ENCODE assay signal across 8 mouse cellular contexts in the genomic region with DNA sequence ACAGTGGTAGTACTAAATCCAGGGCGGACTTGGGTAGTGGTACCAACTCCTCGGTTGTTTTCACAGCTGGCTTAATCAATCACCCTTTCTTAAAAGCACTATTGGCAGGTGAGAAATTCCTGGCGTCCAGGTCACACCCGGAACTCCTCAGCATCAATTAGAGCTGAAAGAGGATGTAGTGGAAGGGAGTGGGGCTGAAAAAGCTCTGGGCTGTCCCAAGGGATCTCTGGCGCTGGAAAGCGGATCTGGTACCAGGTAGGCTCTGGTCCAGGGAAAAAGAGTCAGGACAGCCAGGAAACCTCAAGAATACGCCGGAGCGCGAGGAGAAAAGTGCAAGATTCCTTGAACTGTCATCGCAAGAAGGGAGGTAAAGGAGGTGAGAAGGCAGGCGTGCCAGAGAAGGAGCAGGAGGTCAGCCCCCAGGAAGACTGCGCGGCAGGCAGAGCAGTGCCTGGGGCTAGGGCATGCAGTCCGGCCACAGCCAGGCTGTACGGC. TPM values are rescaled to one million over a fixed set of nuclear protein-coding genes. Genes with fewer than 3 reads are reported as not detected.
DNase-seq lines count a peak whose midpoint lies in the region; ATAC-seq and TF ChIP-seq lines count a peak whose summit lies in the region.

No protein-coding gene starts in this region.

- H3K9ac ChIP-seq in heart, embryonic 13.5 days = peak overlapping the region; percentile 92
- peak overlapping the region; percentile 77 for H3K9ac ChIP-seq in limb, embryonic 14.5 days (ENCODE audit: low read depth, low read length, severe bottlenecking)

- no peak for TF ChIP-seq POLR2A in limb, embryonic 14.5 days (IDR thresholded peaks at IDR 0.05; ENCODE audit: borderline replicate concordance, extremely low read depth, insufficient read depth, insufficient read length)
- no peak for TF ChIP-seq POLR2A in small intestine, adult 2 months (IDR thresholded peaks at IDR 0.05; ENCODE audit: low read depth, low read length)

- TF ChIP-seq CTCF in small intestine, adult 2 months (IDR thresholded peaks at IDR 0.05; ENCODE audit: extremely low read depth, insufficient read length, insufficient replicate concordance, low read depth, low read length) = no peak

- H3K27me3 ChIP-seq in heart, embryonic 13.5 days (replicated peaks) = 0 out of 2 replicates have a peak, but pooled peaks cover 4% of the 10 kb centered on the region
- no peaks in the 10 kb centered on the region for H3K27me3 ChIP-seq in limb, embryonic 14.5 days (ENCODE audit: control insufficient read depth, insufficient read depth, low read length)
- H3K27me3 ChIP-seq in small intestine, adult 2 months (ENCODE audit: control insufficient read depth, insufficient read depth, low read length) = peaks cover 11% of the 10 kb centered on the region

- DNase-seq in adrenal gland, postnatal 10 days = peak; percentile 57
- DNase-seq in adrenal gland, postnatal 4 days (ENCODE audit: low spot score in 2 of 2) = no peak
- DNase-seq in ovary, adult 18-20 months (ENCODE audit: low spot score) = peak; percentile 6
- no peak for DNase-seq in ovary, postnatal 36 days (ENCODE audit: low spot score)
- DNase-seq in limb, embryonic 14.5 days (ENCODE audit: low spot score) = peak; percentile 42
- DNase-seq in frontal cortex, postnatal 10 days (ENCODE audit: low spot score in 2 of 2) = no peak

- H3K27ac ChIP-seq in heart, embryonic 13.5 days (replicated peaks) = peak overlapping the region; percentile 87
- H3K27ac ChIP-seq in limb, embryonic 14.5 days (replicated peaks; ENCODE audit: low read depth, low read length) = peak overlapping the region; percentile 72
- peak overlapping the region; percentile 21; the same call in 1 of the 2 replicates for H3K27ac ChIP-seq in small intestine, adult 2 months (ENCODE audit: insufficient read depth, low read depth, low read length)

- peaks cover 22% of the 10 kb centered on the region for H3K4me1 ChIP-seq in heart, embryonic 13.5 days
- H3K4me1 ChIP-seq in limb, embryonic 14.5 days (ENCODE audit: control insufficient read depth, insufficient read depth, low read length) = peaks cover 7% of the 10 kb centered on the region; the same call in 1 of the 2 replicates
- H3K4me1 ChIP-seq in small intestine, adult 2 months (ENCODE audit: control insufficient read depth, insufficient read depth, insufficient read length, low read length) = peaks cover 3% of the 10 kb centered on the region; the same call in 1 of the 2 replicates

- 1% methylated on average over 16 of the region's 16 CpGs for WGBS in heart, embryonic 13.5 days
- 0% methylated on average over 15 of the region's 16 CpGs for WGBS in limb, embryonic 14.5 days
- 2% methylated on average over 16 of the region's 16 CpGs for WGBS in small intestine, adult 2 months

- peak overlapping the region; percentile 84 for H3K4me2 ChIP-seq in heart, embryonic 13.5 days
- peak overlapping the region; percentile 94 for H3K4me2 ChIP-seq in limb, embryonic 14.5 days (replicated peaks; ENCODE audit: low read depth, low read length, severe bottlenecking)

- peak; percentile 46; the same call in 1 of the 2 replicates for ATAC-seq in heart, embryonic 13.5 days (ENCODE audit: extremely low read depth, insufficient number of reproducible peaks, low FRiP score, low TSS enrichment)
- no peak; the same call in 1 of the 2 replicates for ATAC-seq in limb, embryonic 14.5 days (ENCODE audit: low FRiP score, low read depth)

- peak overlapping the region; percentile 90 for H3K4me3 ChIP-seq in heart, embryonic 13.5 days
- peak overlapping the region; percentile 83 for H3K4me3 ChIP-seq in limb, embryonic 14.5 days (replicated peaks; ENCODE audit: low read length)
- H3K4me3 ChIP-seq in small intestine, adult 2 months (ENCODE audit: low read depth, low read length) = peak overlapping the region; percentile 81

- H3K36me3 ChIP-seq in heart, embryonic 13.5 days = no peaks in the 10 kb centered on the region
- no peaks in the 10 kb centered on the region for H3K36me3 ChIP-seq in limb, embryonic 14.5 days (ENCODE audit: control insufficient read depth, insufficient read depth, low read length)
- H3K36me3 ChIP-seq in small intestine, adult 2 months (ENCODE audit: control insufficient read depth, insufficient read depth, low read length) = no peaks in the 10 kb centered on the region

- no peaks in the 10 kb centered on the region for H3K9me3 ChIP-seq in heart, embryonic 13.5 days
- no peaks in the 10 kb centered on the region for H3K9me3 ChIP-seq in limb, embryonic 14.5 days (ENCODE audit: control insufficient read depth, low read length)

RNA-seq across cellular contexts. Expression of a gene that starts 0.7 kb away (rescaled TPM):
- 10 to 100 TPM; 10.0 to 13.1 TPM for total RNA-seq in adrenal gland, postnatal 10 days (2021)
- 10 to 100 TPM; 19.0 to 20.2 TPM for total RNA-seq in adrenal gland, postnatal 4 days (2021)
- polyA plus RNA-seq in heart, embryonic 13.5 days (2015; fragmentation: Nextera tagmentation; extraction: Ambion mirVana) = 4.3 and 4.5 TPM in 2 replicates
- 9.6 and 10.4 TPM in 2 replicates for polyA plus RNA-seq in limb, embryonic 14.5 days (2012; rRNA removed)
- polyA plus RNA-seq in limb, embryonic 14.5 days (2014; fragmentation: Nextera tagmentation; extraction: Ambion mirVana) = 6.6 and 7.1 TPM in 2 replicates
- polyA plus RNA-seq in small intestine, adult 2 months (2012; rRNA removed) = 0.88 and 0.93 TPM in 2 replicates

Comparison
In these comparisons a context has a peak if more than half of its experiments do, and no peak if none do; other contexts are left out.
1. DNase-seq: peak in adrenal gland, postnatal 10 days (single experiment), ovary, adult 18-20 months (single experiment) and limb, embryonic 14.5 days (single experiment); none in adrenal gland, postnatal 4 days (0 of 2), ovary, postnatal 36 days (single experiment) and frontal cortex, postnatal 10 days (0 of 2).
2. H3K27ac ChIP-seq: peak in every context shown above with its lines; median percentile 87 in heart, embryonic 13.5 days; 72 in limb, embryonic 14.5 days; 21 in small intestine, adult 2 months.
3. Peak in every context shown above with its lines, with median percentiles within 50 percentile points of each other: H3K4me3 ChIP-seq.